Mouse (Mus musculus): ENCODE measurements at regions not wholly inside any gene's neighbourhood (a gene's known extent, or its start where the extent isn't known, plus 50 kb on each side); places are given as distances from the start of the nearest gene placed in this dataset.
"Not testable (repeated sequence)": the region's sequence is repeated elsewhere in the genome, so short reads cannot be mapped to it uniquely, and the experiment has no call there.

DNA sequence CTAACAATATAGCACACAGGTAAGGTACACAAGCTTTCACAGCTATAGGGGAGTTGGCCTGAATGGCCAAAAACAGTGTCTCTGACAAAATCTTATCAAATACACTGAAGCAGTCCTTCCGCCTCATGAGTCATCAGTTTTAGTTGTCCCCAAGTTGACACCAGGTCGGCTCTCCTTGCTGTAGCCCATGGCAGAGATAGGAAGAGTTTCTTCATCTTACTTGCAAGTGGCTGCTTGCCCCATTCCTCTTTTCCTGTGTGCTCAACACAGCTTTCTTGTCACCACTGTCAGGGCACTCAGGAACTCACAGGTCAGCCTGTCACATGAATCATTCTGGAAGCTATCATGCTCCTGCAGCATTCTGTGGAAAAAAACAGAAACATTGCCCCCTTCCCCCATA lies 77.1 kb downstream of the Olfr721-ps1 start:
- not testable (repeated sequence) for DNase-seq (ENCODE audit: low spot score)

DNA sequence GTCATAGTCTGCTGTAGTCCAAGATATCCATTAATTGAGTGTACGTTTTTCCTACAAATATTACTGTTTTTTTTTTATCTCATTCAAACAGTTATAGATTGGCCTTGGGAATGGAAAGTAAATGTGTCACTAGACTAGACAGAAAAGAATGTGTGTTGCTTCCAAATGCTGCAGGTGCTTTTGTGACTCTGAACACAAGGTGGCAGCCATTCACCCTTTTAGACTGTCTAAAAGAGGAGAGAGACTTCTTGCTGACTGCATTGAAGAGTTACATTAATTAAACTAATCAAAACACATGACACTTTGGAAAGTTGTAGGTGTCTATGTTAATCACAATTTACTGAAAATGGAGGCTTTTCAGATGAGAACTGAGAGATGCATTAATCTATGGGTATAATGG lies 80.7 kb downstream of the Olfr721-ps1 start:
- DNase-seq (ENCODE audit: low spot score) = peak; percentile 7

DNA sequence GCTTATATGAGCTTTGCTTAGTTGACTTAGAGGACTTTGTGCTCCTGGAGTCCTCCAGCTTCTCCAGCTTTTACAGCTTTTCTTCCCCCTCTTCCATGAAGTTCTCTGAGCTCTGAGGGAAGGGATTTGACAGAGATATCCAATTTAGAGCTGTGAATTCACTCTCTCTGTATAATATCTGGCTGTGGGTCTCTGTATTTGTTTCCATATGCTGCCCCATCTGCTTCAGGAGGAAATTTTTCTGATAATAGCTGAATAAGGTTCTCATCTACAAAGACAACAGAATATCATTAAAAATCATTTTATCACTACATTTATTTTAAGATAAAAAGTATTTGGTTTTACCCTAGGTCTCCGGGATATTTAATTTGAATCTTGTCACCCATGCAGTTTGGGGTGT lies 85.3 kb downstream of the Olfr721-ps1 start:
- DNase-seq (ENCODE audit: low spot score) = no peak

GRCm38 (mm10) chr14:14490501-14490900 lies 89.4 kb downstream of the Olfr721-ps1 start:
- DNase-seq (ENCODE audit: low spot score) = no peak

DNA sequence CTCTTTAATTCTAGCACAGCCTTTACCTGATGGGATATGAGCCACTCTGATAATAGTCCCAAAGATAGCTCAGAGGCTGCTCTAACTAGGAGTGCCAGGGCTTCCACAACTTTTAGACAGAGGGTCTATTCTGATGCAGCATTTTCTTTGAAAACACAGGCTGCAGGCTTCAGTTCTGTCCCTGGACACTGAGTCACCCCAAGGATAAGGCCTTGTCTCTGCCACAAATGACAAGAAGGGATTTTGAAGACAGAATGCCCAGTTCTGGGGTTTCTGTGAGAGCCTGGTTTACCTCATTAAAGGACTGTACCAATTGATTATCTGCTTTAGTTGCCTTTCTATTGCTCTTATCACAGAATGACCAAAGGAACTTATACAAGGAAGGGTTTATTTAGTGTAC lies 90.9 kb downstream of the Olfr721-ps1 start:
- no peak for DNase-seq (ENCODE audit: low spot score)

GRCm38 (mm10) chr14:14511927-14512326 lies 110.8 kb downstream of the Olfr721-ps1 start:
- DNase-seq (ENCODE audit: low spot score) = no peak

- DNase-seq (ENCODE audit: low spot score) = no peak
Observed at GRCm38 (mm10) chr14:14513056-14513455, 112.0 kb downstream of the Olfr721-ps1 start.

DNA sequence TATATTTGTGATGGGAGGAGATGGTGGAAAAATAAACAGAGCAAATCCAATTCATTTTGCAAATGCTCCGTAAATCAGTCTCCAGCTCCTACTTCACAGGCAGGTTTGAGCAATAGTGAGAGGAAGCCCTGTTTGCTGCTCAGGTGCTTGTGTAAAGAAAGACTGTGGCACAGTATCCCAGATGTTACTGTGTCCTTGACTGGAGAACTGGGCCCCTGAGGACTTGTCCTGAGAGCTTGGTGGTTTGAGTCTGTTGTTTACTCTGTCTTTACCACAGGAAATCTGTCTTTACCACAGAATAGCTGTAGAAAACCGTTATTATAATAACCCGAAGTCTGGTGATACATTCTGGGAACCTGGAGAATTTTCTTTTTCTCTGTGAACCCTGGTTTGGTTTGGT lies 112.4 kb downstream of the Olfr721-ps1 start:
- DNase-seq (ENCODE audit: low spot score) = no peak

- no peak for DNase-seq (ENCODE audit: low spot score)
Observed at GRCm38 (mm10) chr14:14514440-14515172, 113.5 kb downstream of the Olfr721-ps1 start.

DNA sequence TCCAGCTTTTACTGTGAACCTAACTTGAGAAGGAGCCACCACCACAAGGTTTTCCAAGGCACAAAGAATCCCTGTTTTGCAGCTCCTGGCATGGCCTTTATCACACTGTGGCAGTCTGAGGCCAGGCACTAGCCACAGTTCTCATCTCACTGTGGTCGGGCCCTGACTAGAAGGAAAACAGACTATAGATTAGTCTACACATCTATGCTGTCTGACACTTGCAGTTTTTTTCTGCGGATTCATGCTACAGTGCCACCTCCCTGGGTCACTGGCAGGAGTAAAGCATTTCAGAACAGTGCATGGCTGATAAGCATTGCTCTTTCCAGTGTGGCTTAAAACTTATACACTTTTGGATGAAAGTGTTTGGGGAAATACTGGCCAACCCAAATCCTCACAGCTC lies 114.3 kb downstream of the Olfr721-ps1 start:
- DNase-seq (ENCODE audit: low spot score) = no peak

DNA sequence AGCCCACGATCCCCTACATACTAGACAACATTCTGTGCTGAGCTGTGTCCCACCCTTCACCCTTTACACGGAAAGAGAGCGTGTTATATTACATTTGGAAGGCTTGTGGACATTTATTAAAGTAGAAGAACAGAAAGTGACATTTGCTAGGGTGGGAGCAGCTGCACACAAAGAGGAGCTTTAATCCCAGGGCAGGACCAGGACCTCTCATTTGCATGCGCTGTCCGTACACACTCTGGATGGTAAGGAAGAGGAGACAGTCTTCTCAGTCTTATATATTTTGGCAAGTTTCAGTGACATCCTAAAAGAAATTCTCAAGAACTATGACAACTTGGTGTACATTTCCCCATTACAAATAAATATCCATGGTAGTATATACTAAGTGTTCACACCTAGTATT lies 114.8 kb downstream of the Olfr721-ps1 start:
- no peak for DNase-seq (ENCODE audit: low spot score)

DNA sequence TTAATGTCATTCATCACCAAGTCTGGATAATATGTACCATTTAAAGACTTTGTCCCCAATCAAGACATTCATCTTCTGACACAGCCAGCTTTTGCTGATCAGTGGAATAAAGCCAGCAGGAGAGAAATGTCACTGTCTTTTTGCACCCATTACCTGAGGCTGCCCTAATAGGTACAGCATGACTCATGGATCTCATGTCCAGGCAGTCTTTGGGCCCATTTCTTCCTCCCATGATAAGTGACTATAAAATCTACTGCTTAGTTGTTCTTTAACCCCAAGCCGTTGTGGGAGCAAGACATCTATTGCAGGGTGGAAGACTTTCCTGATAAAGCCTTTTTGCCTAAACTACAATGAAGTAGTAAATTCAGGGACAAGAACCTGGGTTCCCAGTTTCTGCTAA lies 116.9 kb downstream of the Olfr721-ps1 start:
- DNase-seq (ENCODE audit: low spot score) = no peak

GRCm38 (mm10) chr14:14518841-14519240 lies 117.7 kb downstream of the Olfr721-ps1 start:
- no peak for DNase-seq (ENCODE audit: low spot score)

- DNase-seq (ENCODE audit: low spot score) = no peak
Observed at GRCm38 (mm10) chr14:14520195-14520594, 119.1 kb downstream of the Olfr721-ps1 start.

DNA sequence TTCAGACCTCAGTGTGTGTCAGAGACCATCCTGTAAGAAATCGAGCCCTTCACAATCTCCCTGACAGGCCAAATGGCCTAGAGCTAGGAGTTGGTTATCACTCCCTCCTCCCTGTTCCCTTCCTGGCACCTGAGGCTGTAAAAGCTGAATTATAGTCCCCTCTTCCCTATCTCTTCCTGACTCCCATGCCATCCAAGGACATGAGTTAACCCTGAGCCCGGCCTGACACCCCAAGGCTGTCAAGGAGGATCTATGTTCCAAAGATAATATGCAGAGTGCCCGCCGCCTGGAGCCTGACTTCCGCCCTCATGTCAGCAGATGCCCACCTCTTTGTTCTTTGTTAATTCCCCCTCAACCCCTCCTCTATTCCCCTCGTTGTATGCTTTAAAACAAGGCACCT lies 120.2 kb downstream of the Olfr721-ps1 start:
- not testable (repeated sequence) for DNase-seq (ENCODE audit: low spot score)

GRCm38 (mm10) chr14:14525225-14525624 lies 124.1 kb downstream of the Olfr721-ps1 start:
- DNase-seq (ENCODE audit: low spot score) = no peak

DNA sequence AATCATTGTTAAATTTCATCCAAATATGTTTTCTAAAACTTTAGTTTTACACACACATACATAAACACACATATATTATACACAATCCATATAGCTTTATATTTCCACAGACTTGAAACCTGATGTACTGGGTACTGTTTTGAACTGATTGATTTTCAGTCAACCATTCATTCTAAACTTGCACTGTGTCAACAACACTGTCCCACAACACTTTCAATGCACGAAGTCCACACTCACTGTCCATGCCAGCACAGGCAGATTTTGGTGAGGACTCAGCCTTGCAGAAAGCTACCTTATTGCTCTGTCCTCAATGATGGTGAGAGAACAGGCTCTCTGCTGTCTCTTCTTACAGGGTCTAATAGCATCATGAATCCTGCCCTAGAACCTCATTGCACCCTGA lies 127.3 kb downstream of the Olfr721-ps1 start:
- no peak for DNase-seq (ENCODE audit: low spot score)

DNA sequence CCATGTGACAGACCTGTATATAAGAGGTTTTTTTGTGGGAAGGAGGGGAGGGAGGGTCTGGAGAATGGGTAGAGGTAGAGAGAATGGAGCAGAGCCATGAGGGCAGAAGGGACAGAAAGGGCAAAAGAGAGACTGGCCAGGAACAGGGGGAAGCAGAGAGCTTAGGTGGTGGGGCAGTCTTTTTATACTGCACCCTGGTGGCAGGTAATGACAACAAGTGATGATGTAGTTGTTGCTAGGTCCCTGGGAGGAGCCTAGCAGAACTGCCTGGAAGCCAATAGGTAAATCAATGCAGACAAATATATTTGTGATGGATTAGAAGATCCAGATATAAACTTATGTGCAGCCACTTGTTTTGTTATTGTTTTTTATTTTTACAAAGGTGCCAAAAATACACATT lies 140.1 kb downstream of the Olfr721-ps1 start:
- no peak for DNase-seq (ENCODE audit: low spot score)

DNA sequence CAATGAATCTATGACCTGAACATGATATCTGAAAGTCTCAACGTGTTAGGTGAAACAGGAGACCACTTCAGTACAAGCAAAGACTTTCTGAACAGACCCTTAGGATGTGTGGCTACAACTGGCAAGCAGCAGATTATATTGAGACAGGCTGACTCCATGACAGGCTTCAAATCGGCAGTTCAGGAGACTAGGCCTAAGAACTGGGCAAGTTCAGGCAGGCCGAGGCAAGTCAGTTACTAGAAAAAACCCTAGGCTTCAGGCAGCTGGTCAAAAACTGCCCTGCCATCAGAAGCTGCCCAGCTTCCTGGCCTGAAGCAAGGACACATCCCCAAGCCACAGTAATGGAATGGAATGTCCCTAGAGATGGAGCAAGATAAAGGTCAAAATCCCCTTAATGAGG lies 140.6 kb downstream of the Olfr721-ps1 start:
- no peak for DNase-seq (ENCODE audit: low spot score)

DNA sequence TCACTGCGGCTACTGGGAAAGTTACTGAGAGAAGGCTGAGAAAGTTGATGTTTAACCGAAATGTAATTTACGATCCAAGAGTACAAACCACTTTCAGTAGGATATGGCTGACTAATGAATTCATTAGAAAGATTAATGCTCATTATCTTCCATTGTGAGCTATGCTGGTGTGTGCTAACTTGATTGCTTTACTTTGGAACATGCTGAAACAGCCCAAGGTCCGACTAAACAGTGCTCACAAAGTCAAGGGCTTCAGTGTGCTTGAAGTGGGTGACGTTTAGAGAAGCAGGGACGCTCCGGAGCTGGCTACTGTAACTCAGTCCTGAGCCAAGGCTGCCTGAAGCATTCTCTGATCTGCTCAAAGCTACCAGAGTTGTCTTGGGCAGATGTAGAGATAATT lies 143.1 kb downstream of the Olfr721-ps1 start:
- no peak for DNase-seq (ENCODE audit: low spot score)

DNA sequence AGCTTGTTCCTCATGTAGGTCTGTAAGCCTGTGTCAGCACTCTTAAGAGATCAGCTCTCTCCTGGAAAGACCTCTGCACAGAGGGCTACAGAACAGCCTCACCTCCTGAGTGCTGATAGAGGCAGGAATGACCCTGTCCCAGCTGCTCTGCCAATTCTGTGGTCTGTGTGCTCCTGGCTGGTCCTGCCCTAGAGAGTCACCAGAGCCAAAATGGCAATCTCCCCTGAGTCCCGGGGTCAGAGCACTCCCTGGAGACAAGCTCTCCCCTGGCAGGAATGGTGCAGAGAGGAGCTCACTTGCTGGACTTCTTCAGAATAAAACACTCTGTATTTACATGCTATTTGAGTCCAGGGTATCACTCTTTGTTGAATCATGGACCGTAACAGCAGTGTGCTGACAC lies 149.9 kb upstream of the Slc4a7 start:
- DNase-seq (ENCODE audit: low spot score) = no peak

DNA sequence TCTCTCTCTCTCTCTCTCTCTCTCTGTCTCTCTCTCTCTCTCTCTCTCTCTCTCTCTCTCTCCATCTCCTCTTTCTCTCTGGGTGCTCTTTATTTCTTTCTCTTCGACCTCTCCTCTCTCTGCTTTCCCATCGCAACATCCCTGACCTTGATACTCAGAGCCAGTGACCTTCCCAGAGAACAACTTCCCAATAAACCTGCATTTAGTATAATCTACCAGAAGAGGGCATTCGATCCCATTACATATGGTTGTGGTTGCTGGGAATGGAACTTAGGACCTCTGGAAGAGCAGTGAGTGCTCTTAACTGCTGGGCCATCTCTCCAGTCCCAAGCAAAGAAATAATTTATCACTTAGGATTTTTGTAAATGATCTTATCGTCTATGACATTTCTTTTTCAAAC lies 127.2 kb upstream of the Slc4a7 start:
- no peak for DNase-seq (ENCODE audit: low spot score)

DNA sequence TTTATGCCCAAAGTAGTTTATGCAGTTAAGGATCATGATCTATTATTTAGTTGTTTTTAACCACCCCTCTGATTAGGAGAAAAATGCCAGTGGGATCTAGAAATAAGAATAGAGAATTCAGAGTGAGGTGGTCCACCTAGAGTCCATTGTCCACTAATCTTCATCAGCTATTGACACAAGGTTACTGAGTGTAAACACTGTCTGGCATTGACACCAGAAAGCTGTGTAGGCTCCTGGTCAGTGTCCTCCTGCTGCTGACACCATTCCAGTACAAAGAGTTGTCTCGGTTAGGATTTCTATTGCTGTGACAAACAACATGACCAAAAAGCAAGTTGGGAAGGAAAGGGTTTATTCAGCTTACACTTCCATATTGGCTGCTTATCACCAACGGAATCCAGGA lies 110.1 kb upstream of the Slc4a7 start:
- no peak for DNase-seq (ENCODE audit: low spot score)

DNA sequence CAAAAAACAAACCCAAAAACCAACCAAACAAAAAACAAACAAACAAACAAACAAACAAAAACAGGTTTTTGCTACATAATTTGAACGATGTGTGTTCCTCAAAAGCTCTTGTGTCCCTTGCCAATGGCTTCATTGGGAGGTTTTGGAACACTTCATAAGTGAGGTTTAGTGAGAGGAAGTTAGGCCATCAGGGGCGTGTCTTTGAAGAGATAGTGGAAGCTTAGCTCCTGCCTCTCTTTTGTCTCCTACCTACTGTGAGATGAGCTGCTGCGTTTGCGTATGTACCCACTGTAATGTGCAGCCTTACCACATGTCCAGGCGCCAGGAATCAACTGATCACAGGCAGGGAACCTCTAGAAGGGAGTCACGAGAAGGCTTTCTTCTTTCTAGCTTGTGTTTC lies 107.3 kb upstream of the Slc4a7 start:
- no peak for DNase-seq (ENCODE audit: low spot score)

Measured in ovary, postnatal 14 days (tissue).